Mouse (Mus musculus) CH12.LX (cell line): ENCODE data around the gene Cnot2. TPM values are rescaled to one million over a fixed set of nuclear protein-coding genes. Genes with fewer than 3 reads are reported as not detected.

Experiments used
- DNase-seq: peaks from one replicate; pipeline ENCODE4 v3.0.0-alpha.2; 2013; ENCODE audit errors: extremely low read depth
- H3K27ac ChIP-seq: 2 replicates; pipeline ENCODE4 v1.5.1; 2012; ENCODE audit warnings: low read depth, mild to moderate bottlenecking, control low read depth, moderate library complexity; ENCODE audit not compliant: insufficient read depth
- H3K27me3 ChIP-seq: replicated peaks from 2 replicates; pipeline ENCODE3; 2012; ENCODE audit warnings: inconsistent platforms
- H3K36me3 ChIP-seq, 2 experiments: replicated peaks in 1 of 2; 2 replicates each; pipeline versions ENCODE3 to v1.6.1; 2012; ENCODE audit warnings: inconsistent platforms in 1 of 2, low read length in 1 of 2, mild to moderate bottlenecking in 1 of 2, mixed read lengths in 1 of 2, moderate library complexity in 1 of 2; ENCODE audit not compliant: control insufficient read depth in 1 of 2, insufficient read depth in 1 of 2
- H3K4me1 ChIP-seq, 2 experiments: 2 replicates each; pipeline ENCODE4 v1.6.1; 2012; ENCODE audit warnings: inconsistent platforms in 1 of 2, moderate library complexity in 1 of 2; ENCODE audit not compliant: insufficient read depth in 2 of 2, control insufficient read depth in 1 of 2
- H3K4me2 ChIP-seq: 2 replicates; pipeline ENCODE4 v1.6.1; 2012; ENCODE audit warnings: low read depth, mild to moderate bottlenecking, control low read depth; ENCODE audit not compliant: poor library complexity, insufficient read depth, severe bottlenecking
- H3K4me3 ChIP-seq, 3 experiments: fragments of 150-350 bp in 1 of 3; sonication (generic) in 1 of 3; replicated peaks in 1 of 3; 2 replicates each; pipeline versions ENCODE3 to v1.5.1; 2011 to 2012; ENCODE audit warnings: low read depth in 2 of 3, low read length in 2 of 3, mild to moderate bottlenecking in 2 of 3, moderate library complexity in 2 of 3, control low read depth in 1 of 3, improper control_type of control experiment in 1 of 3, inconsistent platforms in 1 of 3, mixed read lengths in 1 of 3; ENCODE audit not compliant: poor library complexity in 1 of 3
- H3K79me2 ChIP-seq: replicated peaks from 2 replicates; pipeline ENCODE4 v1.6.1; 2012; ENCODE audit warnings: mild to moderate bottlenecking, moderate library complexity; ENCODE audit not compliant: control insufficient read depth, poor library complexity, insufficient read depth, severe bottlenecking; ENCODE audit errors: extremely low read depth
- H3K9ac ChIP-seq: 2 replicates; pipeline ENCODE4 v1.6.1; 2012; ENCODE audit warnings: low read depth, mild to moderate bottlenecking, control low read depth, moderate library complexity; ENCODE audit not compliant: insufficient read depth
- H3K9me3 ChIP-seq: replicated peaks from 2 replicates; pipeline ENCODE3; 2012; ENCODE audit warnings: low read length, inconsistent platforms, mixed read lengths
- CHD1 ChIP-seq: IDR thresholded peaks from 2 replicates; pipeline ENCODE4 v1.6.1; 2012; ENCODE audit warnings: low read depth, low read length, improper control_type of control experiment, inconsistent platforms
- CHD2 ChIP-seq: IDR thresholded peaks from 2 replicates; pipeline ENCODE4 v1.6.1; 2011; ENCODE audit warnings: low read length, improper control_type of control experiment
- CTCF ChIP-seq, 2 experiments: IDR thresholded peaks in 1 of 2; conservative IDR thresholded peaks in 1 of 2; 2 replicates each; pipeline ENCODE4 v1.5.1; 2011 to 2012; ENCODE audit warnings: low read depth in 2 of 2, low read length in 2 of 2, improper control_type of control experiment in 1 of 2, inconsistent platforms in 1 of 2, mild to moderate bottlenecking in 1 of 2, moderate library complexity in 1 of 2
- ELF1 ChIP-seq: IDR thresholded peaks from 2 replicates; pipeline ENCODE4 v1.6.1; 2014; ENCODE audit warnings: low read depth, mild to moderate bottlenecking, inconsistent platforms, low read length, improper control_type of control experiment
- EP300 ChIP-seq: IDR thresholded peaks from 2 replicates; pipeline ENCODE4 v1.6.1; 2011; ENCODE audit warnings: low read length, improper control_type of control experiment
- JUND ChIP-seq: conservative IDR thresholded peaks from 2 replicates; pipeline ENCODE4 v1.6.1; 2011; ENCODE audit warnings: low read depth, low read length, improper control_type of control experiment
- NELFE ChIP-seq: IDR thresholded peaks from 2 replicates; pipeline ENCODE4 v1.6.1; 2011; ENCODE audit warnings: low read depth, low read length, improper control_type of control experiment
- PAX5 ChIP-seq: IDR thresholded peaks from 2 replicates; pipeline ENCODE4 v1.6.1; 2012; ENCODE audit warnings: low read length, inconsistent platforms, mixed read lengths
- UBTF ChIP-seq: IDR thresholded peaks from 2 replicates; pipeline ENCODE4 v1.6.1; 2012; ENCODE audit warnings: low read depth, mild to moderate bottlenecking, inconsistent platforms, low read length, improper control_type of control experiment, moderate library complexity
- dilution Hi-C: fragments of 300-500 bp; cut with MboI; formaldehyde crosslinking; loops from 2 replicates; pipeline ENCODE4 v1.14.3; 2020; ENCODE audit warnings: low sequenced_read_pairs; ENCODE audit not compliant: extremely low pct_unique_long_range_greater_than_20kb, extremely low pct_ligation_motif_present
- in situ Hi-C: fragments of 300-500 bp; cut with MboI; formaldehyde crosslinking; loops from 3 replicates; pipeline ENCODE4 v1.14.3; 2019; ENCODE audit warnings: low sequenced_read_pairs, low pct_ligation_motif_present, low pct_unique_long_range_greater_than_20kb, mixed read lengths
- polyA plus RNA-seq: library from polyadenylated mRNA; unstranded; fragments of >175 nt; gene quantifications from 2 replicates; pipeline ENCODE4 v1.2.1, GENCODE M21; 2012; ENCODE audit warnings: low read depth; ENCODE audit not compliant: insufficient read length
- total RNA-seq, 2 experiments: library from RNA; depleted of rRNA; stranded (reverse); fragments of 300-350 nt in 1 of 2; fragments of >200 nt in 1 of 2; gene quantifications; 2 replicates each; pipeline ENCODE4 v1.2.3; 2012 to 2014

Gene Cnot2
- total and polyA plus RNA-seq, 3 experiments, result 69.5 to 150 (median 97.0) TPM

- Histone ChIP-seq H3K27me3 (no peaks in the 10 kb centered on the region), H3K4me2 (no peak overlapping the region), H3K79me2 (no peaks in the 10 kb centered on the region), H3K9ac (no peak overlapping the region), H3K27ac (no peak overlapping the region), H3K9me3 (no peaks in the 10 kb centered on the region), H3K4me3 (no peak overlapping the region), H3K4me1 (peaks cover under 1 to 3% of the 10 kb centered on the region in 2 experiments; a peak in 1 of 4 replicates), H3K36me3 (no peaks in the 10 kb centered on the region)
- in situ Hi-C loops (loop anchor here (25.0 kb wide), 2 partner anchors 121 to 379 kb away; no protein-coding TSS in a partner anchor), dilution Hi-C loops (no loop called here)
- TF ChIP-seq JUND, result no peak
- no peak for TF ChIP-seq ELF1
- no peak for TF ChIP-seq EP300
- TF ChIP-seq PAX5, result no peak
- no peak for DNase-seq
These were observed 122.5 kb downstream of the Cnot2 start for GRCm38 (mm10) chr10:116458786-116459185.

GRCm38 (mm10) chr10:116452771-116453170 lies 128.5 kb downstream of the Cnot2 start:
- Histone ChIP-seq H3K27me3 (no peaks in the 10 kb centered on the region), H3K79me2 (no peaks in the 10 kb centered on the region), H3K4me2 (no peak overlapping the region), H3K9ac (no peak overlapping the region), H3K9me3 (peaks cover 3% of the 10 kb centered on the region), H3K4me3 (no peak overlapping the region), H3K27ac (no peak overlapping the region), H3K36me3 (no peaks in the 10 kb centered on the region), H3K4me1 (0 out of 4 replicates have a peak, but pooled peaks cover 3 to 4% of the 10 kb centered on the region in 2 experiments)
- TF ChIP-seq UBTF (no peak), CHD2 (no peak), CTCF (conservative IDR thresholded peaks at IDR 0.05 in 1 of 2, IDR thresholded peaks at IDR 0.05 in 1 of 2; ENCODE audit: low read depth in 2 of 2, low read length in 2 of 2) (peak in 1 of 2 experiments; percentile 31; a peak in 1 of 4 replicates)
- dilution Hi-C loops, result no loop called here
- in situ Hi-C loops, result loop anchor here (25.0 kb wide), 2 partner anchors 115 to 385 kb away; no protein-coding TSS in a partner anchor
- no peak for DNase-seq

- Histone ChIP-seq H3K27me3 (no peaks in the 10 kb centered on the region), H3K9me3 (peaks cover 3% of the 10 kb centered on the region), H3K27ac (no peak overlapping the region), H3K9ac (no peak overlapping the region), H3K4me3 (no peak overlapping the region), H3K4me2 (no peak overlapping the region), H3K4me1 (0 out of 4 replicates have a peak, but pooled peaks cover 0 to 4% of the 10 kb centered on the region in 2 experiments), H3K36me3 (no peaks in the 10 kb centered on the region), H3K79me2 (no peaks in the 10 kb centered on the region)
- DNase-seq, result no peak
- TF ChIP-seq CHD1, result no peak
- no peak for TF ChIP-seq NELFE
- dilution Hi-C loops, result no loop called here
- in situ Hi-C loops, result loop anchor here (25.0 kb wide), 2 partner anchors 113 to 387 kb away; no protein-coding TSS in a partner anchor
These were observed 130.7 kb downstream of the Cnot2 start for GRCm38 (mm10) chr10:116450621-116451020.
